Mouse (Mus musculus) right cerebral cortex, postnatal 10 days (tissue): ENCODE data around the gene Sae1.
A peak's percentile ranks its signal among the peaks of the same experiment; 100 is the strongest.

ENCODE experiments used
- DNase-seq, 2 experiments: peaks; one replicate each; pipeline ENCODE4 v3.0.0; 2021; ENCODE audit warnings: low spot score in 2 of 2

Sae1 gene

GRCm38 (mm10) chr7:16387160-16388041, at the start of gene Sae1:
TSS of gene Sae1 (minus strand) at chr7:16387806.
- DNase-seq = peak; percentile 98

GRCm38 (mm10) chr7:16435088-16435487, 47.5 kb upstream of the Sae1 start:
- DNase-seq = no peak

- no peak for DNase-seq
Measured at GRCm38 (mm10) chr7:16433352-16433971, 45.9 kb upstream of the Sae1 start.

GRCm38 (mm10) chr7:16426129-16426729, 38.6 kb upstream of the Sae1 start:
- peak; percentile 62 to 80 for DNase-seq

GRCm38 (mm10) chr7:16425721-16426120, 38.1 kb upstream of the Sae1 start:
- DNase-seq = no peak

GRCm38 (mm10) chr7:16423731-16424130, 36.1 kb upstream of the Sae1 start:
- DNase-seq = no peak

GRCm38 (mm10) chr7:16422222-16422856, 34.7 kb upstream of the Sae1 start:
- DNase-seq = no peak

- DNase-seq = no peak
Measured at GRCm38 (mm10) chr7:16420493-16421118, 33.0 kb upstream of the Sae1 start.

GRCm38 (mm10) chr7:16418713-16419112, 31.1 kb upstream of the Sae1 start:
- DNase-seq = no peak

- no peak for DNase-seq
Measured at GRCm38 (mm10) chr7:16417141-16417771, 29.6 kb upstream of the Sae1 start.

- DNase-seq = no peak
Measured at GRCm38 (mm10) chr7:16415426-16415825, 27.8 kb upstream of the Sae1 start.

GRCm38 (mm10) chr7:16412930-16413329, 25.3 kb upstream of the Sae1 start:
- no peak for DNase-seq

GRCm38 (mm10) chr7:16412220-16412896, 24.8 kb upstream of the Sae1 start:
- no peak for DNase-seq

- no peak for DNase-seq
Measured at GRCm38 (mm10) chr7:16411100-16411499, 23.5 kb upstream of the Sae1 start.

- no peak for DNase-seq
Measured at GRCm38 (mm10) chr7:16406978-16407377, 19.4 kb upstream of the Sae1 start.

- DNase-seq = peak; percentile 40 to 64
Measured at GRCm38 (mm10) chr7:16405516-16406351, 18.1 kb upstream of the Sae1 start.

GRCm38 (mm10) chr7:16405073-16405455, 17.5 kb upstream of the Sae1 start:
- DNase-seq = no peak

GRCm38 (mm10) chr7:16404315-16405072, 16.9 kb upstream of the Sae1 start:
- no peak for DNase-seq
